Mouse (Mus musculus) stomach, embryonic 15.5 days (tissue): ENCODE measurements around the gene Baz2b. TPM values are rescaled to one million over a fixed set of nuclear protein-coding genes. Genes with fewer than 3 reads are reported as not detected.

Experiments used
- ATAC-seq: fragments of 200-750 bp; cut with Nextera tagmentation; 2 replicates; pipeline ENCODE4 v1.8.0; 2017; ENCODE audit warnings: low read depth, moderate number of reproducible peaks, moderate TSS enrichment; ENCODE audit not compliant: insufficient read depth, low FRiP score
- H3K27ac ChIP-seq: fragments of 300-500 bp; sonication (generic); 2 replicates; pipeline ENCODE4 v1.5.1; 2015; ENCODE audit warnings: mild to moderate bottlenecking, inconsistent platforms
- H3K27me3 ChIP-seq: fragments of 300-500 bp; sonication (generic); replicated peaks from 2 replicates; pipeline ENCODE4 v1.6.1; 2015; ENCODE audit warnings: inconsistent platforms
- H3K36me3 ChIP-seq: fragments of 300-500 bp; sonication (generic); 2 replicates; pipeline ENCODE4 v1.6.1; 2015; ENCODE audit warnings: inconsistent platforms
- H3K4me1 ChIP-seq: fragments of 300-500 bp; sonication (generic); 2 replicates; pipeline ENCODE4 v1.6.1; 2015; ENCODE audit warnings: inconsistent platforms
- H3K4me2 ChIP-seq: fragments of 300-500 bp; sonication (generic); 2 replicates; pipeline ENCODE4 v1.6.1; 2015; ENCODE audit warnings: mild to moderate bottlenecking, inconsistent platforms
- H3K4me3 ChIP-seq: fragments of 300-500 bp; sonication (generic); replicated peaks from 2 replicates; pipeline ENCODE4 v1.5.1; 2015; ENCODE audit warnings: inconsistent platforms
- H3K9ac ChIP-seq: fragments of 300-500 bp; sonication (generic); 2 replicates; pipeline ENCODE4 v1.6.1; 2015; ENCODE audit warnings: inconsistent platforms
- H3K9me3 ChIP-seq: fragments of 300-500 bp; sonication (generic); 2 replicates; pipeline ENCODE4 v1.6.1; 2016; ENCODE audit warnings: inconsistent platforms
- WGBS: fragments of 180-500 bp; shearing (Covaris S2); methylation state at CpG from one replicate; pipeline ENCODE4 v1.1.7; 2015; 5-methylcytosine and 5-hydroxymethylcytosine counted together
- polyA plus RNA-seq: library from polyadenylated mRNA; unstranded; fragments of >200 nt; fragmentation: Nextera tagmentation; extraction: Ambion mirVana; gene quantifications from 2 replicates; pipeline ENCODE4 v1.2.1, GENCODE M21; 2015

Gene Baz2b
- polyA plus RNA-seq, 1 experiment from 2014 or later, result 47.8 TPM

GRCm38 (mm10) chr2:60217620-60218019, 8.0 kb upstream of the Baz2b start:
- no peak overlapping the region for H3K4me2 ChIP-seq
- 74% methylated on average over 6 of the region's 6 CpGs for WGBS
- H3K4me1 ChIP-seq, result peaks cover 8% of the 10 kb centered on the region
- no peak overlapping the region for H3K9ac ChIP-seq
- H3K36me3 ChIP-seq, result peaks cover 2% of the 10 kb centered on the region; the same call in 1 of the 2 replicates
- no peaks in the 10 kb centered on the region for H3K27me3 ChIP-seq
- no peak for ATAC-seq
- no peak overlapping the region for H3K4me3 ChIP-seq
- no peaks in the 10 kb centered on the region for H3K9me3 ChIP-seq
- no peak overlapping the region for H3K27ac ChIP-seq

GRCm38 (mm10) chr2:60216547-60217153, 7.0 kb upstream of the Baz2b start:
- 63% methylated on average over 4 of the region's 4 CpGs for WGBS
- no peak overlapping the region for H3K4me3 ChIP-seq
- H3K9me3 ChIP-seq, result no peaks in the 10 kb centered on the region
- H3K27ac ChIP-seq, result no peak overlapping the region
- H3K9ac ChIP-seq, result no peak overlapping the region
- H3K4me2 ChIP-seq, result no peak overlapping the region
- H3K4me1 ChIP-seq, result peaks cover 13% of the 10 kb centered on the region
- H3K27me3 ChIP-seq, result no peaks in the 10 kb centered on the region
- peaks cover 2% of the 10 kb centered on the region; the same call in 1 of the 2 replicates for H3K36me3 ChIP-seq
- no peak for ATAC-seq

- ATAC-seq, result no peak
- Histone ChIP-seq H3K36me3 (peaks cover 2% of the 10 kb centered on the region; the same call in 1 of the 2 replicates), H3K9me3 (no peaks in the 10 kb centered on the region), H3K27me3 (no peaks in the 10 kb centered on the region), H3K27ac (no peak overlapping the region), H3K4me2 (no peak overlapping the region), H3K4me3 (no peak overlapping the region), H3K4me1 (peaks cover 19% of the 10 kb centered on the region), H3K9ac (no peak overlapping the region)
- 88% methylated on average over 2 of the region's 2 CpGs for WGBS
Measured at GRCm38 (mm10) chr2:60214683-60215082, 5.0 kb upstream of the Baz2b start.

- no peak overlapping the region for H3K4me2 ChIP-seq
- H3K9ac ChIP-seq, result no peak overlapping the region
- H3K27ac ChIP-seq, result no peak overlapping the region
- no peak for ATAC-seq
- H3K36me3 ChIP-seq, result peaks cover 2% of the 10 kb centered on the region; the same call in 1 of the 2 replicates
- H3K9me3 ChIP-seq, result no peaks in the 10 kb centered on the region
- H3K4me3 ChIP-seq, result no peak overlapping the region
- peaks cover 26% of the 10 kb centered on the region for H3K4me1 ChIP-seq
- H3K27me3 ChIP-seq, result no peaks in the 10 kb centered on the region
Measured at GRCm38 (mm10) chr2:60212488-60212887, 2.8 kb upstream of the Baz2b start.

- peak overlapping the region; percentile 78; the same call in 1 of the 2 replicates for H3K9ac ChIP-seq
- H3K4me1 ChIP-seq, result peaks cover 21% of the 10 kb centered on the region
- H3K27ac ChIP-seq, result peak overlapping the region; percentile 44; the same call in 1 of the 2 replicates
- H3K4me2 ChIP-seq, result peak overlapping the region; percentile 69
- WGBS, result 14% methylated on average over 5 of the region's 5 CpGs
- no peaks in the 10 kb centered on the region for H3K9me3 ChIP-seq
- ATAC-seq, result no peak
- H3K36me3 ChIP-seq, result peaks cover 2% of the 10 kb centered on the region; the same call in 1 of the 2 replicates
- no peaks in the 10 kb centered on the region for H3K27me3 ChIP-seq
- peak overlapping the region; percentile 73 for H3K4me3 ChIP-seq
Measured at GRCm38 (mm10) chr2:60210821-60211220, 1.2 kb upstream of the Baz2b start.

GRCm38 (mm10) chr2:60209122-60209611, 472 bp downstream of the Baz2b start:
- 0% methylated on average over 29 of the region's 35 CpGs for WGBS
- Histone ChIP-seq H3K36me3 (no peaks in the 10 kb centered on the region), H3K4me3 (peak overlapping the region; percentile 73), H3K27me3 (no peaks in the 10 kb centered on the region), H3K4me1 (peaks cover 21% of the 10 kb centered on the region; the same call in 1 of the 2 replicates), H3K9me3 (no peaks in the 10 kb centered on the region), H3K4me2 (peak overlapping the region; percentile 57), H3K27ac (peak overlapping the region; percentile 79), H3K9ac (peak overlapping the region; percentile 79)
- ATAC-seq, result peak; percentile 45; the same call in 1 of the 2 replicates

- Histone ChIP-seq H3K36me3 (no peaks in the 10 kb centered on the region), H3K4me1 (0 out of 2 replicates have a peak, but pooled peaks cover 9% of the 10 kb centered on the region), H3K27me3 (no peaks in the 10 kb centered on the region), H3K27ac (no peak overlapping the region), H3K4me3 (no peak overlapping the region), H3K4me2 (no peak overlapping the region), H3K9me3 (no peaks in the 10 kb centered on the region), H3K9ac (no peak overlapping the region)
- 75% methylated on average over 6 of the region's 6 CpGs for WGBS
- ATAC-seq, result no peak
Measured at GRCm38 (mm10) chr2:60205795-60206194, 3.8 kb downstream of the Baz2b start.

GRCm38 (mm10) chr2:60204162-60204561, 5.5 kb downstream of the Baz2b start:
- Histone ChIP-seq H3K27me3 (no peaks in the 10 kb centered on the region), H3K4me2 (no peak overlapping the region), H3K4me3 (no peak overlapping the region), H3K4me1 (0 out of 2 replicates have a peak, but pooled peaks cover 8% of the 10 kb centered on the region), H3K9me3 (no peaks in the 10 kb centered on the region), H3K36me3 (no peaks in the 10 kb centered on the region), H3K9ac (no peak overlapping the region), H3K27ac (no peak overlapping the region)
- ATAC-seq, result no peak
- WGBS, result 81% methylated on average over 6 of the region's 6 CpGs

GRCm38 (mm10) chr2:60203733-60204132, 5.9 kb downstream of the Baz2b start:
- no peak overlapping the region for H3K9ac ChIP-seq
- WGBS, result 90% methylated on average over 4 of the region's 4 CpGs
- no peaks in the 10 kb centered on the region for H3K27me3 ChIP-seq
- H3K9me3 ChIP-seq, result no peaks in the 10 kb centered on the region
- H3K27ac ChIP-seq, result no peak overlapping the region
- no peak for ATAC-seq
- H3K4me2 ChIP-seq, result no peak overlapping the region
- no peak overlapping the region for H3K4me3 ChIP-seq
- no peaks in the 10 kb centered on the region for H3K36me3 ChIP-seq
- H3K4me1 ChIP-seq, result 0 out of 2 replicates have a peak, but pooled peaks cover 8% of the 10 kb centered on the region

- no peak for ATAC-seq
- Histone ChIP-seq H3K4me1 (0 out of 2 replicates have a peak, but pooled peaks cover 4% of the 10 kb centered on the region), H3K9me3 (no peaks in the 10 kb centered on the region), H3K27me3 (no peaks in the 10 kb centered on the region), H3K27ac (no peak overlapping the region), H3K4me2 (no peak overlapping the region), H3K4me3 (no peak overlapping the region), H3K36me3 (no peaks in the 10 kb centered on the region), H3K9ac (no peak overlapping the region)
- WGBS, result 82% methylated on average over 8 of the region's 8 CpGs
Measured at GRCm38 (mm10) chr2:60202900-60203530, 6.6 kb downstream of the Baz2b start.

- no peak for ATAC-seq
- Histone ChIP-seq H3K9ac (no peak overlapping the region), H3K4me3 (no peak overlapping the region), H3K4me2 (no peak overlapping the region), H3K9me3 (no peaks in the 10 kb centered on the region), H3K36me3 (no peaks in the 10 kb centered on the region), H3K4me1 (no peaks in the 10 kb centered on the region), H3K27ac (no peak overlapping the region), H3K27me3 (no peaks in the 10 kb centered on the region)
- WGBS, result 55% methylated on average over 8 of the region's 8 CpGs
Measured at GRCm38 (mm10) chr2:60200667-60201066, 9.0 kb downstream of the Baz2b start.

GRCm38 (mm10) chr2:60200051-60200562, 9.5 kb downstream of the Baz2b start:
- H3K4me1 ChIP-seq, result no peaks in the 10 kb centered on the region
- no peak overlapping the region for H3K27ac ChIP-seq
- H3K9me3 ChIP-seq, result no peaks in the 10 kb centered on the region
- no peak overlapping the region for H3K9ac ChIP-seq
- no peak overlapping the region for H3K4me3 ChIP-seq
- no peaks in the 10 kb centered on the region for H3K27me3 ChIP-seq
- WGBS, result 96% methylated on average over 5 of the region's 5 CpGs
- H3K36me3 ChIP-seq, result no peaks in the 10 kb centered on the region
- no peak for ATAC-seq
- H3K4me2 ChIP-seq, result no peak overlapping the region
